Mouse (Mus musculus): Measurements from ENCODE around the gene Tmem69.

Gene Tmem69

GRCm38 (mm10) chr4:116555413-116556300 is at the start of gene Tmem69:
Tmem69 (minus strand) TSS chr4:116555936.
- DNase-seq, result peak; percentile 67

- peak; percentile 84 for DNase-seq
Measured at GRCm38 (mm10) chr4:116596978-116597881, 41.5 kb upstream of the Tmem69 start.

GRCm38 (mm10) chr4:116596379-116596778 is 40.6 kb upstream of the Tmem69 start, which contains the start of gene Ccdc17:
Ccdc17 (plus strand) TSS chr4:116596654.
- no peak for DNase-seq

DNA sequence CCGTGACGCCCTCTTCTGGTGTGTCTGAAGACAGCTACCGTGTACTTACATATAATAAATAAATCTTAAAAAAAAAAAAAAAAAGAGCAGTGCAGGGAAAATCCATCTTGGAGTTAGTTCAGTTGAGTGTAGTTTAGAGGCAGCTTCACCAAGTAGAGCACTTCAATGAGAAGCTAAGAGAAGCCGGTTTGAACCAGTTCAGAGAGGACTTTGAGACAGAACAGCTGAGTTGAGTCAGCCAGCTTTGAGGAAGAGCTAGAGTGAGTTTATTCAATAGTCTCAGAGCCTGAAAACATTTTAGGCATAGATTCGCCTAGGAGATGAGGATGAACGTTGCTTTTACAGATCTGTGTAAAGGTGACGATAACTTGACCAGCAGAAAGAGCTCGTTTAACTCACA is 40.1 kb upstream of the Tmem69 start:
- no peak for DNase-seq

GRCm38 (mm10) chr4:116558151-116558882 is 2.6 kb upstream of the Tmem69 start:
- no peak for DNase-seq

DNA sequence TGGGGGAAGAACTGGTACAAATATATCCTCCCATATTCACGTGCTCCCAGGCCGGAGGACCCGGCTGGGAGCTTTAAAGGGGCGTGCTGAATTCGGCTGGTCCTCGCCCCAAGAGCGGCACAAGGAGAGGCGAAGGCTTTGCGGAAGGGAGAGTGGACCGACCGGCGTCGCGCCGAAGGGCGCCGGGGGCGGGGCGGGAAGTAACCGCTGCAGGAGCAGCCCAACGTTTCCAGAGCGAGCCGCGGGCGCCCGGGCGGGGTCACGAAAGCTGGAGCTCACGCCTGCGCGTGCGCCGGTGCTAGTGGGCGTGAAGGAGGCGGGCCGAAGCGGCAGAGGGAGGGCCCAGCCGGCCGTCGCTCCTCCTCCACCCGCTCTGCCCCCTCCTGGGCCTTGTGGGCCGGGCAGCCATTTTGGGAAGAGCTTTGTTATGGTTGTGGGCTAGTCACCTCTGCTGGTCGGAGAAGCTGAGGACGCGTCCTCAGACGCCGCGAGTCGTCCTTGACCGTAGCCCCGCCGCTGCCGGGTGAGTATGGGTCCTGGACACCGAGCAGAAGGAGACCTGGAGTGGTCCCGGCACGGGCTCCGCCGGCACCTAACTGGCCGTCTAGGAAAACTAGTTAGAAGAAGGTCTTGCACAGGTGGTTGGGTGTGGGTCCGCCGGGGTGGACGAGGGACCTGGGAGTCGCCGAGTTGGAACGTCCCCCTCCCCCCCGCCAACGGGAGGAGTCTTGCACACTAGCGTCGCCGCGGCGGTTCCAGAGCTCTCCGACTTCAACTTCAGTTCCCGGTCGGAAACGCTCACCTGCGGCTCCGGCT is 1.8 kb upstream of the Tmem69 start, which contains the start of gene Gpbp1l1:
Gpbp1l1 (plus strand) TSS at position 353 of the 816 bp plus-strand sequence.
- peak; percentile 97 for DNase-seq

DNA sequence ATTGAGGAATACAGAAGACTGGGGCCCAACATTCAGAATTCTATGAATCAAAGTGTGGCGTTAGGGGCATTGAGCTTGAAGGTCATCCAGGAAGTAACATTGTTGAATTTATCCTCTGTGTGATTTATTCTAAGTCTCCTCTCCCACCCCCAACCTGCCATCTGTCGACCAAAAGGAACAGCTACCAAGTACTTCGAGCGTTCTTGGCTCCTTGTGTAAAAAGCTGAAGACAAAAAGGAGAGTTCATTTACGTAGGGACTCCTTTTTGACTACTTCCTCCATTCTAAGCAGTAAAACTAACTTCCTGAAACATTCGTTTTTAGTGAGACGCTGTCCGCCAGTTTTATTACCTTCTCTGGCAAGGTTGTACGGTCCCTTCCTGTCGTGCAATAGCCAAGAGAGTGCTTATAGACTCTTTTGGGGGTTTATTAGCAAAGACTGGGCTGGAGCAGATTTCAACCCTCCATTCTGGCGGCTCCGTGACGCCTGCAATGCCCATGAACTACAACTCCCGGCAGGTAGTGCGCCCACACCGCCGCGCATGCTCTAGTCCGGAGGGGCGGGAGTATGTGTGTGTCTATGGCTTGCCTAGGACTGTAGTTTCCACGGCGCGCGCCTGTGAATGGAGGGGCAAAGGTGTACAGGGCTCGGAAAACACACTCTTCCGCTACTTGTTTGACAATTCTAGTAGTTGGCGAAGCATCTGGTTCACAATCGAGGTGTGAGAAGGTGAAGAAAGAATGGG is 997 bp upstream of the Tmem69 start:
- DNase-seq, result peak; percentile 90

- DNase-seq, result no peak
Measured at GRCm38 (mm10) chr4:116553035-116553434, 2.7 kb downstream of the Tmem69 start.

DNA sequence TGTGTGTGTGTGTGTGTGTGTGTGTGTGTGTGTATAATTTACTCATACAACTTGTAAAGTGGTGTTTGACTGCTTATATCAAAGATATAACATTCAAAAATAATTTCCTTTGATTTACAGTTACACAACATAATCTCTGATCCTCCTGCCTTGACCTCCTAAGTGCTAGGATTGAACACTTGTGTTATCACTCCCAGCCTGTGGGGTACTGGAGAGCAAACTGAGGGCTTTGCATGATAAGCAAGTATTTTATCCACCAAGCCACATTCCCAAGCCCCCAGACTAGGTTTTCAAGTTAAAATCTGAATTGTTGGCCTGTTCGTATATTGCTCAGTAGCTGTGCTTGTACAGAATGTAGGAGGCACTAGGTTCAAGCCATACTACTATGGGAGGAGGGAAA is 5.3 kb downstream of the Tmem69 start:
- no peak for DNase-seq

DNA sequence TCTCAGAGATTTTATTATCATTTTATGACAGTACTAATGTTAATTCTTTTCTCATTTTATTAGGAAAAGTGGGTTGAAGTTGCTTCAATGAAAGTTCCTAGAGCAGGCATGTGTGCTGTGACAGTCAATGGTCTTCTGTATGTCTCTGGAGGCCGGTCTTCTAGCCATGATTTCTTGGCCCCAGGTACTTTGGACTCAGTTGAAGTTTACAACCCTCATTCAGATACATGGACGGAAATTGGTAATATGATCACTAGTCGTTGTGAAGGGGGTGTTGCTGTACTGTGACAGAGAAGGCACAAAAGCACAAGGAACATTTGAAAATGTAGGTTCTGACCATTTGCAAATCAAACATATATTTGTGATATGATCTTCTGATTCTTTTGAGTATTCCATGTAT is 18.0 kb downstream of the Tmem69 start:
- no peak for DNase-seq

DNA sequence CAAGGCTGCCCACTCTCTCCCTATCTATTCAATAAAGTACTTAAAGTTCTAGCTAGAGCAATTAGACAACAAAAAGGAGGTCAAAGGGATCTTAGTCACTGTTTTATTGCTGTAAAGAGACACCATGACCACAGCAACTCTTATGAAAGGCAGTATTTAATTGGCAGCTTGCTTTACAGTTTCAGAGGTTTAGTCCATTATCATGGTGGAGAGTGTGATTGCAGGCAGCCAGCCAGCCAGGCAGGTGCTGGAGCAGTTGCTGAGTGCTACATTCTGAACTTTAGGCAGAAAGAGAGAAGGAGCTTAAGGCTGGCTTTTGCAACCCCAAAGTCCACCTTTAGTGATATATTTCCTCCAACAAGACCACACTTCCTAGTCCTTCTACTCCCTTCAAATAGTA is 19.4 kb downstream of the Tmem69 start:
- DNase-seq, result no peak

DNA sequence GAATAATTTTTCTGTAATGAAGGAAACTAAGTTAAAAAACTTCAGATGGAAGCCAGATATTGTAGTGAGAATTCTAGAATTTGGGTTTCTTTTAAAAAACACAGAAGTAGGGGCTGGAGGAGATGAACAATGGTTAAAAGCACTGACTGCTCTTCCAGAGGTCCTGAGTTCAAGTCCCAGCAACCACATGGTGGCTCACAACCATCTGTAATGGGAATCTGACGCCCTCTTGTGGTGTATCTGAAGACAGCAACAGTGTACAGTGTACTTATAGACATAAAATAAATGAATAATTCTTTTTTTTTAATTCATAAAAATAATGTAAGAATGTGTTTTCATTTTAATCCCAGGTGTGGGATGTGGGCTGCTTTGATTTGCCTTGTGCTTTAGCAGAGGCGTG is 24.6 kb downstream of the Tmem69 start:
- no peak for DNase-seq

DNA sequence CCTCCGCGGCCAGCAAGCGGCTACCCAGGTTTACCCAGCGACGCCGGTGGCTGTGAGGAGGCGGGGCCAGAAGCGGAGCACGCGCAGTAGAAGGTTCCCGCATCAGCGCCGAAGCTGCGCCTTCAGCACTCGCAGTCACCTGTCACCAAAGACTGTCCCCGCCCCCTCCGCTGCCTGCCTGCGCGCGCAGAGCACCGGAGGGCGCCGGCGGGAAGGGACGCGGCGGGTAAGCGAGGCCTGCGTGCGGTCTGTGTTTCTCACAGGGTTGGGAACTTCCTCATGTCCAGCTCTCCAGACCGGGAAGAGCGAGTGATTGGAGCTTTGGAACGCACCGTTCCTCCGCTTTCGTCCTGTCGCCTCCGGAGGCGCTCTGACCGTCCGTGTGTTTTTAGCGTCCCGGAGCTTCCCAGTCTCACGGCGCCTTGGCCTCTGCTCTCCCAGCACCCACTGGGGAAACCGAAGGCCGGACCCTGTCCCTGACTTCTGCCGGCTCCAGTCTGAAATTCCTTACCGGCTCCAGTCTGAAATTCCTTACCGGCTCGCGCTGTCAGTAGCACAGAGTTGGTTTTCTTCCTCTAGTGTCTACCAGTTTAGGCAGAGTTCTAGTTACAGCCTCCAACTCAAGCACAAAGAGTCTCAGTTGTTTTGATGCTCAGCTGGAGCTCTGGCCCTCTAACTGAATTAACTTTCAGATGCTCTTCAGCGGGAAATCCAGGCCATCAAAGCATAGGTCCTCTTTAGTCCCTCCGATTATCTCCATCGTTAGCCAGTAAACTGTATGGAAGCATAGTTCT is 48.1 kb downstream of the Tmem69 start, which contains the start of gene Ipp:
Ipp (plus strand) TSS at position 125 of the 794 bp plus-strand sequence.
- peak; percentile 97 for DNase-seq

GRCm38 (mm10) chr4:116506886-116507424 is 48.8 kb downstream of the Tmem69 start:
- no peak for DNase-seq
